Mouse (Mus musculus): ENCODE measurements around the gene Gm12166.

DNA sequence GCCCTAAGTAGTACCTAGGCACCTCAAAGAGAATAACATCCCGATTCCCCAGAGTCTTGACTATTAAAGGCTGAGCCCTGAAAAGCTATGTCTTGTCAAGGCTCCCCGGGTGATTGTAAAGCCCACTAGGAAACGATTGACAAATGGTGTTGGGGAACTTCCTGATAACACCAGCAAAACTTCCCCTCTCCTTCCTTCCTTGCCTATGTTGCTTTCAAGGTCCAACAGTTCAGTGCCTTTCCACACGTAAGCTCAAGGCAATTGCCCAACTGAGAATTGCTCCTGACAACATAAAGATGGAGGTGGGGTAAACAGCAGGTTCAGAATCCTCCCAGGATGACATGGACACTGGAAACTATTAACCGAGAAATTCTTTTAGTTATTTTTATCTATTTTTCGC lies 29.1 kb downstream of the Gm12166 start:
- TF ChIP-seq CTCF (IDR thresholded peaks at IDR 0.05; ENCODE audit: extremely low read depth, insufficient read length, insufficient replicate concordance, low read depth, low read length), result no peak
- TF ChIP-seq POLR2A (IDR thresholded peaks at IDR 0.05; ENCODE audit: low read depth, low read length), result no peak
